Comparison of ENCODE assay signal across 9 mouse cellular contexts in genomic region chr16:20818711-20819189, GRCm38 (mm10).
DNase-seq lines count a peak whose midpoint lies in the region; ATAC-seq and TF ChIP-seq lines count a peak whose summit lies in the region.
"Had no signal": no experiment of that assay in that cellular context is flagged by ENCODE, and none has a peak within 500 bp of the region (broad histone marks: within the 10 kb centered on the region; RNA-seq: fewer than 3 reads in every experiment).

No protein-coding gene starts in this region.

- H3K9me3 ChIP-seq in heart, embryonic 16.5 days (replicated peaks; ENCODE audit: control insufficient read depth, low read length): 0 out of 2 replicates have a peak, but pooled peaks cover 6% of the 10 kb centered on the region
- no peaks in the 10 kb centered on the region for H3K9me3 ChIP-seq in midbrain, embryonic 15.5 days
- H3K9me3 ChIP-seq in midbrain, postnatal 0 days (ENCODE audit: low read length): no peaks in the 10 kb centered on the region
- no peaks in the 10 kb centered on the region for H3K9me3 ChIP-seq in embryonic facial prominence, embryonic 13.5 days
- no peaks in the 10 kb centered on the region for H3K9me3 ChIP-seq in stomach, embryonic 16.5 days (replicated peaks; ENCODE audit: control insufficient read depth, low read length)
- no peaks in the 10 kb centered on the region for H3K9me3 ChIP-seq in intestine, postnatal 0 days (ENCODE audit: control insufficient read depth)
- H3K9me3 ChIP-seq: liver, embryonic 12.5 days had no signal

- peak overlapping the region; percentile 42 for H3K4me2 ChIP-seq in heart, embryonic 16.5 days (ENCODE audit: low read depth, low read length)
- no peak overlapping the region for H3K4me2 ChIP-seq in midbrain, embryonic 15.5 days
- no peak overlapping the region for H3K4me2 ChIP-seq in midbrain, postnatal 0 days (ENCODE audit: low read depth, low read length, poor library complexity, severe bottlenecking)
- H3K4me2 ChIP-seq in embryonic facial prominence, embryonic 13.5 days: peak overlapping the region; percentile 24
- H3K4me2 ChIP-seq in stomach, embryonic 16.5 days (ENCODE audit: low read depth, low read length): 0 out of 2 replicates have a peak overlapping the region, but pooled peaks have one; percentile 7
- no peak overlapping the region for H3K4me2 ChIP-seq in intestine, postnatal 0 days (replicated peaks; ENCODE audit: low read depth)
- H3K4me2 ChIP-seq: liver, embryonic 12.5 days had no signal

- no peaks in the 10 kb centered on the region for H3K36me3 ChIP-seq in heart, embryonic 16.5 days (ENCODE audit: control insufficient read depth, insufficient read depth)
- no peaks in the 10 kb centered on the region for H3K36me3 ChIP-seq in midbrain, embryonic 15.5 days (replicated peaks)
- no peaks in the 10 kb centered on the region for H3K36me3 ChIP-seq in midbrain, postnatal 0 days (ENCODE audit: insufficient read depth, low read length)
- no peaks in the 10 kb centered on the region for H3K36me3 ChIP-seq in embryonic facial prominence, embryonic 13.5 days
- H3K36me3 ChIP-seq in stomach, embryonic 16.5 days (ENCODE audit: control insufficient read depth, insufficient read depth, low read length): no peaks in the 10 kb centered on the region
- H3K36me3 ChIP-seq in intestine, postnatal 0 days (ENCODE audit: control insufficient read depth, insufficient read depth): no peaks in the 10 kb centered on the region
- H3K36me3 ChIP-seq: liver, embryonic 12.5 days had no signal

- ATAC-seq in heart, embryonic 16.5 days (replicated peaks; ENCODE audit: extremely low read depth, insufficient read depth, low FRiP score): peak; percentile 28; the same call in 1 of the 2 replicates
- ATAC-seq in midbrain, embryonic 15.5 days (replicated peaks): peak; percentile 42
- ATAC-seq in midbrain, postnatal 0 days (ENCODE audit: low FRiP score): no peak; the same call in 1 of the 2 replicates
- ATAC-seq in embryonic facial prominence, embryonic 13.5 days (ENCODE audit: insufficient number of reproducible peaks, insufficient read depth, low FRiP score, low TSS enrichment, low read depth): peak; percentile 74; the same call in 1 of the 2 replicates
- no peak for ATAC-seq in stomach, embryonic 16.5 days (ENCODE audit: insufficient read depth, low FRiP score)
- ATAC-seq in intestine, postnatal 0 days: no peak
- ATAC-seq: liver, embryonic 12.5 days had no signal

- TF ChIP-seq CTCF in midbrain, postnatal 0 days (IDR thresholded peaks at IDR 0.05): no peak
- no peak for TF ChIP-seq CTCF in intestine, postnatal 0 days (IDR thresholded peaks at IDR 0.05; ENCODE audit: low read depth)

- H3K27ac ChIP-seq in heart, embryonic 16.5 days (ENCODE audit: low read length): no peak overlapping the region; the same call in 1 of the 2 replicates
- H3K27ac ChIP-seq in midbrain, embryonic 15.5 days: no peak overlapping the region
- H3K27ac ChIP-seq in midbrain, postnatal 0 days (ENCODE audit: low read depth, low read length): no peak overlapping the region
- peak overlapping the region; percentile 73 for H3K27ac ChIP-seq in embryonic facial prominence, embryonic 13.5 days
- no peak overlapping the region for H3K27ac ChIP-seq in stomach, embryonic 16.5 days (ENCODE audit: low read length)
- H3K27ac ChIP-seq in intestine, postnatal 0 days (ENCODE audit: low read depth, low read length): no peak overlapping the region
- H3K27ac ChIP-seq: liver, embryonic 12.5 days had no signal

- intact Hi-C loops in heart, postnatal 36 days (cut with DNase I): no loop called here

- 12% methylated on average over 5 of the region's 5 CpGs for WGBS in heart, embryonic 16.5 days
- 45% methylated on average over 5 of the region's 5 CpGs for WGBS in midbrain, embryonic 15.5 days
- WGBS in midbrain, postnatal 0 days: 43% methylated on average over 5 of the region's 5 CpGs
- 24% methylated on average over 5 of the region's 5 CpGs for WGBS in embryonic facial prominence, embryonic 13.5 days
- 17% methylated on average over 5 of the region's 5 CpGs for WGBS in stomach, embryonic 16.5 days
- WGBS in intestine, postnatal 0 days: 30% methylated on average over 5 of the region's 5 CpGs

- no peak for DNase-seq in heart, postnatal 36 days
- no peak for DNase-seq in midbrain, postnatal 0 days (ENCODE audit: low spot score)
- DNase-seq in urinary bladder, adult 18-20 months (ENCODE audit: low spot score in 2 of 2): no peak

- no peak overlapping the region for H3K9ac ChIP-seq in heart, embryonic 16.5 days (ENCODE audit: low read length)
- no peak overlapping the region for H3K9ac ChIP-seq in midbrain, embryonic 15.5 days
- H3K9ac ChIP-seq in midbrain, postnatal 0 days (replicated peaks; ENCODE audit: low read length, poor library complexity, severe bottlenecking): no peak overlapping the region
- H3K9ac ChIP-seq in embryonic facial prominence, embryonic 13.5 days: peak overlapping the region; percentile 40; the same call in 1 of the 2 replicates
- no peak overlapping the region; the same call in 1 of the 2 replicates for H3K9ac ChIP-seq in stomach, embryonic 16.5 days (ENCODE audit: low read length)
- no peak overlapping the region for H3K9ac ChIP-seq in intestine, postnatal 0 days (ENCODE audit: low read depth, low read length)
- H3K9ac ChIP-seq: liver, embryonic 12.5 days had no signal

- H3K4me1 ChIP-seq in heart, embryonic 16.5 days (ENCODE audit: control insufficient read depth, insufficient read depth, low read length): peaks cover 13% of the 10 kb centered on the region
- H3K4me1 ChIP-seq in midbrain, embryonic 15.5 days: 0 out of 2 replicates have a peak, but pooled peaks cover 3% of the 10 kb centered on the region
- H3K4me1 ChIP-seq in midbrain, postnatal 0 days (ENCODE audit: insufficient read depth, low read length): no peaks in the 10 kb centered on the region
- H3K4me1 ChIP-seq in embryonic facial prominence, embryonic 13.5 days: peaks cover 13% of the 10 kb centered on the region
- peaks cover 10% of the 10 kb centered on the region for H3K4me1 ChIP-seq in stomach, embryonic 16.5 days (ENCODE audit: control insufficient read depth, insufficient read depth, low read length)
- H3K4me1 ChIP-seq in intestine, postnatal 0 days (replicated peaks; ENCODE audit: control insufficient read depth, insufficient read depth, low read length): no peaks in the 10 kb centered on the region

- H3K27me3 ChIP-seq in heart, embryonic 16.5 days (ENCODE audit: control insufficient read depth, insufficient read depth, low read length): no peaks in the 10 kb centered on the region
- no peaks in the 10 kb centered on the region for H3K27me3 ChIP-seq in midbrain, embryonic 15.5 days (replicated peaks)
- no peaks in the 10 kb centered on the region for H3K27me3 ChIP-seq in midbrain, postnatal 0 days (ENCODE audit: insufficient read depth, low read length)
- H3K27me3 ChIP-seq in embryonic facial prominence, embryonic 13.5 days: no peaks in the 10 kb centered on the region
- no peaks in the 10 kb centered on the region for H3K27me3 ChIP-seq in stomach, embryonic 16.5 days (ENCODE audit: control insufficient read depth, insufficient read depth, low read length)
- H3K27me3 ChIP-seq in intestine, postnatal 0 days (replicated peaks; ENCODE audit: control insufficient read depth, insufficient read depth, low read length): no peaks in the 10 kb centered on the region
- H3K27me3 ChIP-seq: liver, embryonic 12.5 days had no signal

- H3K4me3 ChIP-seq in heart, embryonic 16.5 days (ENCODE audit: low read length): no peak overlapping the region; the same call in 1 of the 2 replicates
- no peak overlapping the region for H3K4me3 ChIP-seq in midbrain, embryonic 15.5 days
- no peak overlapping the region for H3K4me3 ChIP-seq in midbrain, postnatal 0 days (ENCODE audit: low read depth, low read length)
- H3K4me3 ChIP-seq in embryonic facial prominence, embryonic 13.5 days: no peak overlapping the region
- no peak overlapping the region for H3K4me3 ChIP-seq in stomach, embryonic 16.5 days (replicated peaks; ENCODE audit: low read length)
- H3K4me3 ChIP-seq in intestine, postnatal 0 days (ENCODE audit: low read depth, low read length): no peak overlapping the region
- H3K4me3 ChIP-seq: liver, embryonic 12.5 days had no signal

Comparison
In these comparisons a context has a peak if more than half of its experiments do, and no peak if none do; other contexts are left out.
1. ATAC-seq: peak in heart, embryonic 16.5 days (single experiment), midbrain, embryonic 15.5 days (single experiment) and embryonic facial prominence, embryonic 13.5 days (single experiment); none in midbrain, postnatal 0 days (single experiment), stomach, embryonic 16.5 days (single experiment) and intestine, postnatal 0 days (single experiment).
2. H3K4me2 ChIP-seq: peak in heart, embryonic 16.5 days (single experiment), embryonic facial prominence, embryonic 13.5 days (single experiment) and stomach, embryonic 16.5 days (single experiment); none in midbrain, embryonic 15.5 days (single experiment), midbrain, postnatal 0 days (single experiment) and intestine, postnatal 0 days (single experiment).